Mouse (Mus musculus) left cerebral cortex, postnatal 10 days (tissue): ENCODE measurements around the gene Gramd4. TPM values are rescaled to one million over a fixed set of nuclear protein-coding genes. Genes with fewer than 3 reads are reported as not detected.

Source experiments
- DNase-seq, 2 experiments: peaks; one replicate each; pipeline ENCODE4 v3.0.0; 2021 to 2022; ENCODE audit warnings: low spot score in 2 of 2, mixed read lengths in 1 of 2; ENCODE audit errors: extremely low spot score in 1 of 2
- intact Hi-C: fragments of 180-260 bp; cut with DNase I; formaldehyde crosslinking; loops from one replicate; pipeline ENCODE4 v1.15.1; 2025
- total RNA-seq, 2 experiments: library from RNA; stranded (reverse); gene quantifications; 2 replicates each; pipeline ENCODE4 v1.2.3; 2021

Gramd4 gene
- total RNA-seq, 2 experiments from 2014 or later: 38.3 to 41.4 TPM

GRCm38 (mm10) chr15:86065367-86065766, 7.9 kb downstream of the Gramd4 start:
- DNase-seq: no peak
- intact Hi-C loops: no loop called here

- intact Hi-C loops: no loop called here
- no peak for DNase-seq
These were observed 9.5 kb downstream of the Gramd4 start for GRCm38 (mm10) chr15:86066836-86067580.

- intact Hi-C loops: no loop called here
- DNase-seq: no peak
These were observed 10.1 kb downstream of the Gramd4 start for GRCm38 (mm10) chr15:86067581-86067910.

- no peak for DNase-seq
- intact Hi-C loops: no loop called here
These were observed 10.5 kb downstream of the Gramd4 start for GRCm38 (mm10) chr15:86067941-86068495.

- peak in 1 of 2 experiments; percentile 34 for DNase-seq
- intact Hi-C loops: no loop called here
These were observed 11.7 kb downstream of the Gramd4 start for GRCm38 (mm10) chr15:86069011-86069791.

- no peak for DNase-seq
- intact Hi-C loops: no loop called here
These were observed 12.9 kb downstream of the Gramd4 start for GRCm38 (mm10) chr15:86070368-86070767.

GRCm38 (mm10) chr15:86071166-86071565, 13.7 kb downstream of the Gramd4 start:
- intact Hi-C loops: no loop called here
- DNase-seq: no peak

- DNase-seq: no peak
- intact Hi-C loops: no loop called here
These were observed 16.9 kb downstream of the Gramd4 start for GRCm38 (mm10) chr15:86074171-86074937.

DNA sequence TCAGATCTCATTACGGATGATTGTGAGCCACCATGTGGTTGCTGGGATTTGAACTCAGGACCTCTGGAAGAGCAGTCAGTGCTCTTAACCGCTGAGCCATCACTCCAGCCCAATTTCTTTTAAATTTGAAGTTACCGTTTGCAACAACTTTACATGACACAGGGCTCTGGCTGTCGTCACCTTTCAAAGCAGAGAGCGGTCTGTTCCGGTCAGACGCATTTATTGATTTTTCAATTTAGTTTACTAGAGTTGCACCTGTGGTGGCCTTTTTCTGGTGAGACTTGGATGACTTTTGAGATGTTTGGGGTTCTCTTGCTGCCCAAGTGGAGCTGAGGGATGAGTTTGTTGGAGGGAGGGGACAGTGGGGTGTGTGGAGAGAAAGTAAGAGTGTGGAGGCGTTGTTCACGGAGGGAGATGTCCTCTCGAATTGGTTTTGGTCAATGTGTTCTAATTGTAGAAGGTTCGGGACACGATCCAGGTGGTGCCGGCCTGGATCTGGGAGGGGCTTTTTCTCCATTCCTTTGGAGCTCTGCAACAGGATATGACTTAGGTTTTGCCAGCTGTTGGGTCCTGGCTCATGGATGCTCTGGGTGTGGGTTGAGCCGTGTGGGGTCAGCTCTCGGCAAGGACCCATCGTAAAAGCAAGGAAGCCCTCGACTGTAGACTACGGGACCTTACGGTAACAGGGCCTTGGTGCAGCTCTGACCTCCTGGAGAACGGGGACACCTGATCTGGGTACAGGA, 18.0 kb downstream of the Gramd4 start:
- intact Hi-C loops: no loop called here
- no peak for DNase-seq

DNA sequence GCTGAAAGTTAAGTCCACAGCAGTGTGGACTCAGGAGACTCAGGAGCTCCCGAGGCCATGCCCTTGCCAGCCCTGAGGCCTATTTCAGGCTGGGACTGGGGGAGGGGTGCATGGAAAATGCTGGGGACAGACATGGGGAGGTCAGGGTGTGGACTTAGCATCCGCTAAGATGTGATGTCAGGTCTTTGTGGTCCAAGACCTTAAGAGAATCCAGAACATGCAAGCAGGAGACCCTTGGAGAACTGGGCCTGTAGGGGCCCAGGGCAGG, 18.5 kb downstream of the Gramd4 start:
- no peak for DNase-seq
- intact Hi-C loops: no loop called here

GRCm38 (mm10) chr15:86076378-86076777, 18.9 kb downstream of the Gramd4 start:
- intact Hi-C loops: no loop called here
- DNase-seq: no peak

- intact Hi-C loops: no loop called here
- DNase-seq: no peak
These were observed 20.4 kb downstream of the Gramd4 start for GRCm38 (mm10) chr15:86077934-86078333.

GRCm38 (mm10) chr15:86078481-86079216, 21.2 kb downstream of the Gramd4 start:
- DNase-seq: no peak
- intact Hi-C loops: no loop called here

DNA sequence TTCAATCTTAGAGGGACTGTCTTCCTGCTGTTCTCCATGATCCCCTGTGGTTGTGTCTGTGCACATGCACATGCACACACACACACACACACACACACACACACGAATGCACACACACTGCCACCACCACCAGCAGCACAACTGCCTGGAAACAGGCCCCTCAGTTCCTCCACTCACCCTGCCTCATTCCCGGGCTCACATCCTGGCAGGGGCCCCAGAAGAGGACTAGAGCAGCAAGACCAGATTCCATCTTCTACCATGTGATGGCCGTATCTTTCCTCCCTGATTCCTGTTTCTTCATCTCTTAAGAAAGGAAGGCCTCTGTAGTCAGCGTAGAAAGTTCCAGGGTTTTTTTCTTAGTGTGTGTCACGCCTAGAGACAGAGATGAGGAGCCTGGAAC, 22.0 kb downstream of the Gramd4 start:
- DNase-seq: no peak
- intact Hi-C loops: no loop called here

- no peak for DNase-seq
- intact Hi-C loops: no loop called here
These were observed 22.4 kb downstream of the Gramd4 start for GRCm38 (mm10) chr15:86079876-86080275.

GRCm38 (mm10) chr15:86080408-86080807, 22.9 kb downstream of the Gramd4 start:
- intact Hi-C loops: no loop called here
- no peak for DNase-seq

DNA sequence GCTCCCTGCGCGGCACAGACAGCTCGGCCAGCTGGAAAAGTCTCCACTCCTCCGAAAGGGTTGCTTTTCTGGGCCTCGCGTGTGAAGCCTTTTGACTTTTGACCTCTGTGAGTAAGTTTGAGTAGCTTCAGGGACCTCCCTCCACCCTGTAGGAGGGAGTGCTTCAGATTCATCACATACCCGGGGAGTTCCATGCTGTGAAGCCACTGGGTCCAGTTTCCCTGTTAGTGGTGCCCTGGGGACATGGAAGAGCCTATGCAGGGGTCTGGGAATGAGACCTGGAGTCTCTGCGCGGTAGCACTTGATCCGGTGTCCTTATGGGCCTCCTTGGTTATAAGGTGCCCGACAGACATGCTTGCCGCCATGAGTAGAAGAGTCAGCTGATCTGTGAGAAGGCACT, 24.2 kb downstream of the Gramd4 start:
- intact Hi-C loops: no loop called here
- DNase-seq: peak in 1 of 2 experiments; percentile 25

- intact Hi-C loops: no loop called here
- DNase-seq: no peak
These were observed 25.1 kb downstream of the Gramd4 start for GRCm38 (mm10) chr15:86082551-86082961.
